Mouse (Mus musculus) testis, postnatal 14 days (tissue): ENCODE data around the gene Ncf1.

Source experiments
- DNase-seq: peaks from one replicate; pipeline ENCODE4 v3.0.0; 2021; ENCODE audit warnings: low spot score

Gene Ncf1

DNA sequence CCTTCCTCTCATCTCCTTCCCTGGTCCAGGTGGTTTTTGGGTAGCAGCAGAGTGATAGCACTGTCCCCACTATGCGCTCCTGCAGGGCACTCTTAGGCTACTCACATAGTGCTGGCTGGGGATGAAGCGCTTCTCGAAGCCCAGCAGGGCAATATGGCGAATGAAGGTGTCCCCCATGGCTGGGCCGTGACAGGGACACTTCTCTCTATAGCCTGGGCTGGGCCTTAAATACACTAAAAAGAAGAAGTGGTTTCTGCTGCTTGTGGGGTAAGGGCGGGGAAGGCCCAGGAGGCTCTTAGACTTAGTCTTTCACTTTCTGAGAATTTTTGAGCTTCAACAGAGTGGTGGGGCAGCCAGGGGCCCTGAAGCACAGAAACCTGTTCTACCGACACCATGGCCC lies at the start of gene Ncf1:
Gene Ncf1, minus strand, starts transcription at position 235 of the 400 bp plus-strand sequence.
- DNase-seq, result no peak

DNA sequence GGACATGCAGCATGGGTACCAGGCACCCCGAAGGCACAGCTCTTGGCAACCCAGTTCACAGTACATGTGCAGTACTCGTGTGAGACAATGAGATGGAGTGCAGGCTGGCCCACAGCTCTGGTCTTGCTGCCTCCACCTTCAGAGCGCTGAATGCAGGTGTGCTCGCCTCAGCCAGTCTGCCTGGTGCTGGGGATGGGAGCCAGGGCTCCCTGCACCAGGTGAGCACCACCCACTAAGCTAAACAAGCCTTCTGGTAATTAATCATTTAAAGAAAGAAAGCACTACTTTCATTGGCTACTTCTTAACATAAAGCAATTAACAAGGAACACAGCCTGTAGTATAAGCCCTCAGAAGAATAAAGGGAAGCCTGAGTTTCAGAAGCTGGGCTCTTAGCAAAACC lies 47.7 kb upstream of the Ncf1 start:
- no peak for DNase-seq

DNA sequence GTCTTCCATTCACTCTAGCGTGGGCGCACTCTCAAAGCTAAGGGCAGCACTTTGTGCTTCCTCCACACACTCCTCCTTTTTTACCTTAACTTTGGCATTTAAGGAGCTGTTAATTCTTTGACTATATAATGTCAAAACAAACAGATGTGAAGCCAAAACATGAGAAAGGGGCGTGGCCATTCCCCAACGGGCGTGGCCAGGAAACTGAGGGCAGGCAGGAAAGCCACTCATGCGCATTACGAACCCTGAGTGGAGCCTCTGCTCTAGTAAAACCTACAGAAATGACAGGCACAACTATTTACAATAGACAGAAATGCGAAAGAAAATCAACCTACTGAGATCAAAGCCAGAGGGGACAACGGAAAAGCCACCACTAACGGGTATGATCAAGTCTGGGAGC lies 46.1 kb upstream of the Ncf1 start:
- DNase-seq, result no peak

DNA sequence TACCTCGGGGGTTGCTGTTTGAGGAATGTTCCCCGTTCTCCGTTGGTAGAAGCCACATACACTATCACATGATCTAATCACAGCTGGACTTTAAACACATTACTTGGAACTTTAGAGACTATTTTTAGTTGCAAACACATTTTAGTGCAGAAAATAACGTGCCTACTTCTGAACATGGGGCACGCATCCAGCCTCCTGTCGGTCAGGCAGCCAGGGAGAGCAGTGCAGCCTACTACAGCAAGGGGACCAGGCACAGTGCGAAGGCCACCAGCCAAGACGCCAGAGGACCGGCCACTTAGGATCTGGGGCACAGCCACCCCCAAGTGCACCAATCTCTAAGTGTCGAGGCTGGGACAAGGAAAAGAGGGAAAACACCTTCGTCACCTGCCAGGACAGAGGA lies 45.6 kb upstream of the Ncf1 start:
- DNase-seq, result no peak

DNA sequence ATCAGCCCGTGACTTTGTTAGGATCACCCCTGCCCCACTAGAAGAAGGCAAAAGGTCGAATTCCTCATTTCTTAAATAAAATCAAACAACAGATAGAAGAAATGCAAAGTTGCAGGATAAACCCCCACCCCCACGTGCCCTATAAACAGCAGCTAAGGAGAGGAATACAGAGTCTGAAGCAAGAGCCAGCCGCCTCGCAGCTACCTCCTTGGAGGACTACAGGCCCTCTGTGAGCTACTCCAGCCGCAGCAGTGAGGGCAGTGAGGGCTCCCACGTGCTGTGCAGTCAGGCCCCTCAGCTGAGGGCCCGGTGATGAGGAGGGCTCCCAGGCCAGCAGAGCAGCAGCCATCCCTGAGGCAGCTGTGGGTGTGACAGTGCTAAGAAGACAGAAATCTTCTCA lies 44.3 kb upstream of the Ncf1 start:
- DNase-seq, result no peak

DNA sequence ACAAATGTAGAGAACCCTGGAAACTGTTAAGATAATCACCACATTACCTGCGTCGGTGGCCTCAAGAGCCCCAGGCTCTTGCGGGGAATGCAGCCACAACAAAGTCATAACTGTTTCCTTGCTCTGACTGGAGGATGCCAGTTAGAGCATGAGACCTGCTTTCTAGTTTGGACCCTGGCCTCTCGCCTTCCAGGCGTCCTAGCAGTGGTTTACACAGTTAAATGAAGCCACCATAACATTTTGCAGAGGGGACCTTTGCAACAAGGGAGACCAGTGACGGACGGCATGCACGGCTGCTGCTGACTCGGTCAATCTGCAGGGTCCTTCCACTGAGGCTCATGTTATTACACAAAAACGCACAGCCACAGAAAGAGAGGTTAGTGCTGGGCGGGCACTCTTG lies 43.3 kb upstream of the Ncf1 start:
- no peak for DNase-seq

DNA sequence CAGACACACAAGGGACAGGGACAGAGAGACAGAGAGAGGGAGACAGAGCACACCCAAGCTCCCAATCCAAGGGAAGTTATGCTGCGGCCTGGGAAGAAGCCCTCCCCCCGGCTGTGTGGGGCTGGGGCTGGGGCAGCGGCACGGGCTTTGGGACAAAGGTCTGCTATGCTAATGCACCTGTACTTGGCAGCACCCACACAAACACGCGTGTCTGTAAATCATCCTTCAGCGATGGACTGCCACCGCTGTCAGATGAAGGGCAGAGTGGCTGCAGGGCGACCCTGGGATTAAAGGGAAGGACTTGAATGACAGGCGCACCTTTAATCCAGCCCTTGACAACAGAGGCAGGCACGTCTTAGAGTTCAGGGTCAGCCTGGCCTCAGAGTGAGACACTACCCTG lies 42.0 kb upstream of the Ncf1 start:
- no peak for DNase-seq

DNA sequence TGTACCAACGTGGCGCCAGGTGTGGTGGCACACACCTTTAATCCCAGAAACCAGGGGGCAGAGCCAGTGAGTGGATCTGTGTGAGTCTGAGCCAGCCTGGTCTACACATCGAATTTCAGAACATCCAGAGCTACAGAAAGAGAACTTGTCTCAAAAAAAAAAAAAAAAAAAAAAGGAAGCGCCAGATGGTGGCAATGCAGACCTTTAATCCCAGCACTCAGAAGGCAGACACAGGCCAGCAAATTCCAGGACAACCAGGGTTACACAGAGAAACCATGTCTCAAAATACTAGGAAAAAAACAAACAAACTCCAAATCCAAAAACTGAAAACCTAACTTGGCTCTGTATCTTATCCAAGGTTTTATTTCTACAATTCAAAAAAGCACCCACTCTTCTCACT lies 41.1 kb upstream of the Ncf1 start:
- no peak for DNase-seq

DNA sequence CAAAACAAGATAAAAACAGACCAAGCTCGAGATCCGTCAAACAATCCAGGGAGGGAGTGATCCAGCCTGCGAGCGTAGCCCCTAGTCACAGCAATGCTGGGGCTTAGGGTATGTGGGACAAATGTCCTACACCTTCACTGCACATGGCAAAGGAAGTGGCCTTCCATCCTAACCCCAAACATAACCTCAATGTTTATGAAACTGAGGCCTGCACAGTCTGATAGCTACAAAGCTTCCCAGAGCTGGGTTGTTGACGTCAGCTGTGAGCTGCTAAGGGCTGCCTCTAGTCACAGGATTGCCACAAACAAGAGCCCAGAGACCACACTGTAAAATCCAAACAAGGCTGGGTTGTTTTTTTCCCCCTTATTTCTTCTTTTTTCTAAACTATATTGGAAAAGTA lies 40.3 kb upstream of the Ncf1 start:
- no peak for DNase-seq

DNA sequence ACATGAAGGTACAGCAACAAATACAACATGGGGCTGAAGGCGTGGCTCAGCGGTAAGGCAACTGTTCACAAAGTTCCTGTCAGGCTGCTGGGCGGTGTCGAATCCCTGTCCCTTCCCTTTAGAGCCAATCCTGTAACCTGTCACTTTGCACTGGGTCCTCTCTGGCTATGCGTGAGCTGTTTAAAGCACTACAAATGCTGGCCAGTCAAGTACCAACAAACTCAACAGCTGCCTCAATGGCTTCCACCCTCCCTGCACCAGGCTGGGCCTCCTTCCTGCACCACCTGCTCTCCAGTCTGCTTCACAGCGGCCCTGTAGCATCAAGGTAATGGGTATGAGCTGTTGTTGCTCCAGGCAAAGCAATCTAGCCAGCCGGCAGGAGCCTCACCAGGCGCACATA lies 39.3 kb upstream of the Ncf1 start:
- DNase-seq, result no peak

DNA sequence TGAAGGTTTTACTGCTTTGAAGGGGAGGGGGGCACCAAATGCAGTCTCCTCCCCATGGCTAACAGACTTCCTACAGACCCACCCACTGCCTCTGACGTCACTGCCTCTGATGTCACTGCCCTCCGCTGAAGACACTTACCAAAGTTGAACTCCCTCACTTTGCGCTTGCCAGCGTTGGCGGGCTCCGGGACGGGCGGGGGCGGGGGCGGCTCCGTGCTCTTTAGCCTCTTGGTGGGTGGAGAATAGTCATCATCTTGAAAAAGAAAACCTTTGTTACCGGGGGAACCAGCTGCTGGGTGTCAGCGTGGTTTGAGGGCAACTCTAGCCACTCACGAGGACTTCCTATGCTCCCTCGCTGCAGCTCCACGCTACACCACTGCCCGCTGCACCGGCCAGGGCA lies 37.0 kb upstream of the Ncf1 start:
- peak; percentile 19 for DNase-seq

DNA sequence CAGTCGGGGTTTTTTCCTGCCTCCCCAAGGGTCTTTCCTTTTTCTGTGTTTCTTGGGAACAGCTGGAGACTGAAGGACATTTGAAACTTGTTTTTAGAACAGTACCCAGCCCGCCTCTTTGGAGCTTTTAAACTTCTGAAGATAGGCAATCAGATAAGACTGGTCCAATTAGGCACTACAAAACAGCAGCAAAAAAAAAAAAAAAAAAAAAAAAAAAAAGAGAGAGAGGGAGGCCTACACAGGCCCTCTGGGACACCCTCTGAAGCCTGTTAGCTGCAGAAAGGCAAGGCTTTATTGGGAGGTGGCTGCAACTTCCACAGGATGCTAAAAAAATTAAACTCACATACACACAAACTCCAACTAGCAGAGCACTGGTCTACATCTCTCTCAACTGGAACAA lies 36.5 kb upstream of the Ncf1 start:
- DNase-seq, result no peak

DNA sequence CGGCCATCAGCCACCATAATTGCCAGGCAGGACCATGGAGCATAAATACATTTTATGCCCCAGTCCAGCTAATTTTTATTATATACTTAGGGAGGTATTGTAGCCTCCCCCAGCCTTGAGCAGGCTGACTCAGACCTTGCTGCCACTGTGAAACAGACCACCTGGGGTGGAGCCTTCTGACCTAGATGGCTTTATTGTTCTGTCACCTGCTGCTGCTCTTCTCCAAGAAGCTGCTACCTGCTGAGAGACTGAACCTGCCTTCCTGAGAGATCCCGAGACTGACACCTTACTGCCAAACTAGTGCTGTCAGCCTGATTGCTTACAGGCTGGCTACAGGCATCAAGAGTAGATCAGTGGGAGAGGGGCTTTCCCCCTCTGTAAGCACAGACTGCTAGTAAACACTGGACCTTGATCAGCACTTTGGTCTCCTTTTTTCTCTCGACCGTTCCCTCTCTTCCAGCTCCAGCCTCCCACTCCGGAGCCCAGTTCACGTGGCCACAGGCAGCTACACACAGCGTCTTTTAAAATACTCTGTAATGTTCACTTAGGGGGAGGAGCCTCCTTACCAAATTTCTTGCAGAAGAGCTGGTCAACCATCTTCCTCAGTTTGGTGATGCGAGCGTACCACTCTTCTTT lies 30.7 kb upstream of the Ncf1 start:
- no peak for DNase-seq

DNA sequence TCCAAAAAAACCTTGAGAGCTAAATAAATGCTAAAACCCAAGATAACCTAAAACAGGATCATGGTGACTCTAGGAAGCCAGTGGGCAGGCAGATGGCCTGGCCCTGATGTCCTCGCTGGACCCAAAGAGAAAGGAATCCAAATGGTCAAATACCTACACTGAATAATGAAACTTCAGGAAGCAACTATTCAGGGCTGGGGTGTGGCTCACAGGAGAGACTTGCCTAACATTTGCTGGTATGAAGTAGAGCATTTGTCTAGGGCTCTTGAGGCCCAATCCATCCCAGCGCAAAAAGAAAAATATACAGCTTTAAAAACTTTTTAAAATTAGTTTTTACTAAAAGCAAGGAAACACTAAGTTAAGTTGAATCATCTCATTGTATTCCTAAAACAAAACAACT lies 29.5 kb upstream of the Ncf1 start:
- DNase-seq, result no peak

DNA sequence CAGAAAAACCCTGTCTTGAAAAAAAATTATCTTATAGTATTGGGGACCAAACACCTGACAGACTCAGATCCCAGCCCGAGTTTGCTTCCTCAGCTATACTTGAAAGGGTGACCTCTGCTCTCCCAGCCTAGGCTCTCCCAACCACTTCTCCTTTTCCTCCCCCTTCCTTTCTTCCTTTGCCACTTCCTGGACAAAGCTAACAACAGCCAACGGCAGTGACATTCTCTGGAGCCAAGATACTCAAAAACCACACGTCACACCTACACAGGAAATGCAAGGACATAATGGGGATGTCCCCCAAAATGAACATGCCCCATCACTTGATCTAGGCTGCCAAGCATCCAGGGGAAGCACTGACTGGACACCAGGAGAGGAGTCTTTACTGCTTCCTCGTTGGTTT lies 29.0 kb upstream of the Ncf1 start:
- DNase-seq, result no peak

DNA sequence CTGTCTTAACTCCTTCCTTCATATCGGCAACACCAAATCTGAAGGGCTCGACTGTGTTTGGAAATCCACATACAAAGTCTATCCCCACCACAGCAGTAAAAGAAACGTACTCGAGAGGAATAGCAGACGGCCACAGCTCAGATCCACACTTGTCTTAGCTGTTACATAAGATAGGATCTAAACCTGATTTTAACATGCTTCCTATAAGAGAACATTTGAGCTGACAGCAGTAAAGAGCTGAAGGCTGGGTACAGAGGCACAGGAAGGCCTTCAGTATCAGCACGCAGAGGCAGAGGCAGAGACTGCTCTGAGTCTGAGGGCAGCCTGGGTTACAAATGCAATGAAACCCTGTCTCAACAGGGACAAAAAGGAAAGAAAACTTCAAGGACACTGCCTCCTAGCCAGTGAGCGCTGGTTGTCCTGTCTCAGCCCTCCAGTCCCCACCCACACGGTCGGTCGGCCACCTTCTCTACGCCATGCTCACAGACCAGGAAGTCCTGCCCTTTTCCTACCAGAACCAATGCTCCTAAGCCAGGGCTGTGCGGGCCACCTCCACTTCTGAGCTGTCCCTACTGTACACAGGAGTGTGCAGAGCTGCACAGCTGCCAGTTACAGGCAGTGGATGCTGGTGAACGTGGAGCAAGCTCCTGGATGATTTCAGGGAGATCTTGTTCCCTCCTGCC lies 28.1 kb upstream of the Ncf1 start:
- no peak for DNase-seq

DNA sequence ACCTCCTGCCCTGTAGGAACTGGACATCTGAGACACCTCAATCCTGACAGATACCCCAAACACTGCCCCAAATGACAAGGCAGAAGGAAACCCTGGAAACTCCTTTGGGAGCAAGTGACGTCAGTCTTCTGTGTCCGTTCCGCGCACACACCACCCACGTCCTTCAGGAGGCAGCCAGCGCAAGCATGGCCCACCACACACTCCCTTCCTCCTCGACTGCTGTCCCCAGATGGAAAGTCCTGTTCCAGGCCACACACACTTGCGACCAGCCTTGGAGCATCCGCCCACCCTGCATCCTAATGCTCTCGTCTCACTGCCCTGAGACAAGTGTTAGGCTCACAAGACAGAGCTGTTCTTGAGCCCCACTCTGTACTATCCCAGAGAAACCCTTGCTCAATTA lies 25.9 kb upstream of the Ncf1 start:
- DNase-seq, result no peak

DNA sequence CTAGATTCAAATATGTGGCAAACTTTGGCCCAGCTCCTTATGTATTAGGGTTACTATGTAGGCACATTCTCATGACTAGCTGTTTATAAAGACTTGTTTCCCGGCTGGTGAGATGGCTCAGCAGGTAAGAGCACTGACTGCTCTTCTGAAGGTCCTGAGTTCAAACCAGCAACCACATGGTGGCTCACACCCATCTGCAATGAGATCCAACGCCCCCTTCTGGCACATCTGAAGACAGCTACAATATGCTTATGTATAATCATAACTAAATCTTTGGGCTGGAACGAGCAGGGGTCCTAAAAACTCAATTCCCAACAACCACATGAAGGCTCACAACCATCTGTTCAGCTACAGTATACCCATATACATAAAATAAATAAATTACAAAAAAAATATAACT lies 24.4 kb upstream of the Ncf1 start:
- DNase-seq, result no peak

DNA sequence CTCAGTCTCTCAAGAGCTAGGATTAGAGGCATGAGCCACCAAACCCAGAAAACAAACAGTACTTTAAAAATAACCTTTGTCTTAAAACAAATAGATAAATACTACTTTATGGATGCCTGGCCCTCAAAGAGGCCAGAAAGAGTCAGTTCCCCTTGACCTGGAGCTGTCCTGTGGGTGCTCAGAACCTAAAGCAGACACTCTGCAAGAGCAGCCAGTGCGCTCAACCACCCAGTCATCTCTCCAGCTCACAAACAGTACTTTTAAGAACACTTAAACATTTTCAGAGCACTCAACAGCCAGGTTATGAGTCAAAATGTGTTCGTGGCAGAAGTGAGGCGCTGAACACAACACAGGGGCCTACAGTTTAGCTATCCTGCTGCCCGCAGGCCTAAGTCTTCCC lies 21.7 kb upstream of the Ncf1 start:
- DNase-seq, result no peak

DNA sequence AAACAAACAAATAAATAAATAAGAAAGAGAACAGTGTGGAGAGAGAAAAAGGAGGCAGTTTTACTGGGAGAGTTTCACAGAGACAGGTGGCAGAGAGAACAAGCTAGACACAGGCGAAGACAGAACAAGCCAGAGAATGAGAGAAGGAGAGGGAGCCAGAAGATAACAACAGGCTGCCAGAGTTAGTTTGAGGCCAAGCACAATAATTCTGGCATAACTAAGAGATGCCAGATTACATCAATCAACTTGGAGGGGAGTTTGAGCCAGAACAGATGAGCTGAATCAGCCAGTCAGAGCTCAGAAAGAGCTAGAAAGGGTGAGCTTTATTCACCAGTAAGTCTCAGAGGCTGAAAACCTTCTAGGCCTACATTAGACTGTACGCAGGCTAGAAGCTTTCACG lies 21.2 kb upstream of the Ncf1 start:
- no peak for DNase-seq

DNA sequence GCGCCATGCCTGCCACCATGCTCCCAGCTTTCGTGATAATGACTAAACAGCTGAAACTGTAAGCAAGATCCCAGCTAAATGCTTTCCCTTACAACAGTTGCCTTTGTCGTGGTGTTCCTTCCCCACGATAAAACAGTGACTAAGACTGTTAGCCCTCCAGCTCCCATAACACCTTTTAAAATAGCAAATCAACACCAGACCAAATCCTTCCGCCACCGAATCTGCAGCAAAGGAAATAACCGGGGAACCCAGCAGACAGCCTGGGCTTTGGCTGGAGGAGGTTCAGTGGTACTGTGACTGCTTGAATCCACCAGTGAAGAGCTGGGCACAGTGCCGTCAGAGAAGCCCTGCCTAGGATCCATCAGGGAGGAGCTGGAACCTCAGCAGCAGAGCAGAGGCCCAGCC lies 19.8 kb upstream of the Ncf1 start:
- no peak for DNase-seq

DNA sequence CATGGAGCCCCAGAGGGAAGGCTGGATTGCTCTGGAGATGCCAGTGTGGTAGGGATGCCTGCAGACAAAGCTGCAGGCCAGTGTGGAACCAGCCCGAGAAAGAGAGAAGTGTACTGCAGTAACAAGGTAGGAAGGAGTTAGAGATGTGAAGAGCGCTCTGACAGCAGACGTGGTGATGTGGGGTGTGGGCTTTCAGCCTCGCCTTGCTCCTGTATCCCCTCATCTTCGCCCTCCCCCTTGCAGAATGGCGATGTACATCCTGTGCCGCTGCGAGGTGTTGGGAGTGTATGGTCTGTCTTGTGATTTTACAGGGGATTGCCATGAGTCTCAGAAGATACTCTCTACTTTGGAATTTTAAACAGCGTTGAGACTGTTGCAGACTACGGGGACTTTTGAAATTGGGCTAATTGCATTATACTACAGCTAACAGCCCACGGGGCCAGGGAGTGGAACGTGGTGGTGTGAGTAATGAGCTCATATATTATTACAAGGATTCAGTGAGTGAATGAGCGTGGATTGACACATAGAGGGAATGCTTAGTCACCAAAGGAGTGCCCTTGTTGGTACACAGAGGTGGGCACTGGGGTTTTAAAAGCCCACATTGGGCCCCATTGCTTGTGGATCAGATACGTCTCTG lies 19.3 kb upstream of the Ncf1 start:
- DNase-seq, result no peak

DNA sequence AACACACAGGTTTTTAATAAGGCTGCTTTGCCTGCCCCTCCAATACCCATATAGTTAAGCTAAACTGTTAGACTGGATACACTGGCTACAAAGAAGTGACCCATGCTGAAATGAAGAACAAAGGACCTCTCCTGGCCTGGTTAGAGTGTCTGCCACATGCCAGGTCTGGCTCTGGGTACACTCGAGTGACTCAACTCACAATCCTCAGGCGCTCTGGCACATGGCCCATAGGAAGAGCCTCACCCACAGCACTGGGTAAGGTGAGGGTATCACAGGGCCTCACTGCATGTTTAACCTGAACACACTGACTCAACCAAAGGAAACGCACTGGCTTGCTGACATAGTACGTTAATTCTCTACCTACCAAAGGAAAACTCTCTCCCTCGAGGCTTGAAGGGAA lies 16.7 kb upstream of the Ncf1 start:
- DNase-seq, result no peak

DNA sequence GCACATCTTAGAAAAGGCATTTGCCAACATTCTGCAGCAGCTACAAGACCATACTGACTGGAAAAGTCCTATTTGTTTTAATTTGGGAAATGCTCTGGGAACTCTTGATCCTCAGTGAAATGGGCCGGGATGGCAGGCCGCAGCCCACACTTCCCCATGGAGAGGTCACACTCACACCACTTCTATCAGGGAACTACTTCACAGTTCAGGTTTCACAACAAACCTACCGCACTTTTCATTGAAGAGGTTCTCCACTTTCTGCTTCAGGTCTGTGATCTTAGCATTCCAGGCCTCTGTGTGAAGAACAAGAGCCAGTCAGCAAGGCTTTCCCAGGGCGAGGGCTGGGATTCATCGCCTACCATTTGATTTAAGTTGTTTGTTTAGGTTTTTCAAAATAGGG lies 15.5 kb upstream of the Ncf1 start:
- DNase-seq, result no peak
